Mouse (Mus musculus) gastrocnemius, postnatal 10 days (tissue): ENCODE results near the gene Ikbke. TPM values are rescaled to one million over a fixed set of nuclear protein-coding genes. Genes with fewer than 3 reads are reported as not detected.

Source experiments
- DNase-seq: peaks from one replicate; pipeline ENCODE4 v3.0.0; 2021; ENCODE audit warnings: mixed read lengths
- total RNA-seq, 2 experiments: library from RNA; stranded (reverse); gene quantifications; 2 replicates each; pipeline ENCODE4 v1.2.3; 2021

Ikbke gene
- total RNA-seq, 2 experiments from 2014 or later, result 2.8 to 3.6 TPM

- DNase-seq, result no peak
These were observed 39.7 kb downstream of the Ikbke start for GRCm38 (mm10) chr1:131239576-131240193.

DNA sequence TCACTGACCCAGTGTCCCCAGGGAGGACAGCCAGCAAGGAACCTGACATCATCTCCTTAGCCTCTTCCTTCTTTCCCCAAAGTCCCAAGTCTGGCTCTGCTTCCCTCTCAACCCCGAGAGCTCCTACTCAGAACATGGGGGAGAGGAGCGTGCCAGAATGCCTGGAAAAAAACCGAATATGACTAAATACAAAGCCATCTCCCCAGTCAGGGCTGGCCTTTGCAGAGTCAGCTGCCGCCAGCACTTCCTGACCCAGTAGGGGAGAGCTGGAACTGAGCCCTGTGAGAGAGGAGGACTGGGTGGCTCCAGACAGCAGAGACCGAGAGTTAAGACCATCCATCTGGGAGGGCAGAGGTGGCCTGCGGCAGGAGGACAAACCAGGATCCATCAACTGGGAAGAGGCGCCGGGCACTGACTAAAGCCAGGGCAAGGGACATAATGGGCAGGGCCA, 40.5 kb downstream of the Ikbke start:
- DNase-seq, result peak; percentile 66

DNA sequence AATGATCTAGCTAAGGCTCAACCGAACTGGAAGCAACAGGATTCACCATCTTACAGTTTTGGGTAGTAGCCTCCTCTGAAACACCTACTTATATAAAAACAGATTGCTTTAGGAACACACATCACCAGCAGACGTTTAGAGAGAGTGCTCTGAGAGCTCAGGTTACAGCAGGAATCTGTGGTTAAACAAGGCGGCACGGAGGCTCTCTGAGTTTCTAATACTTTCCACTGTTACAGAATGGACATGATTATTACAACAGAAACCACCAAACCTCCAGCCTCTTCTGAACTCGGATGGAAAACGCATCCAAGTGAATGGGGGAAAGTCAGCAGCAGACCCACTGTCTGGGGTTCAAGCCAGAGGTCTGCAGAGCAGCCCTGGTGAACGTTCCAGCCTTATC, 43.3 kb downstream of the Ikbke start:
- no peak for DNase-seq

DNA sequence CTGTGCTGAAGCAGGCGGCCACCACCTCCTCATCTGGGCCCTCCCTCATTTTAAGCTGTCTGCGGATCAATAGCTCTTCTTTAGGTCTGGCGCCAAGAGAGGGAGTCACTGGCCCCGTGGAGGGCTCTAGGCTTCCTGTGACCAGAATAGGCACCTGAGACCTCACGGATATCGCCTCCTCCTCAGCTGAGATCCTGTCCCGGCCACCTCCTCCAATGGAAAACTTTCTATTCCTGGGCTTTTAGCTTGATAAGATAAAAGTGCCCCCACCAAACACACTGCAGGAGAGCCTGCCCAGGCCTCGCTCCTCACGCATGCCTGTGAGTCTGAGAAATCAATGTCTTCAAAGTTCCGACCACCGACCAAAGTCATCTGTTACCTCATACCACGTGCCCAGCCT, 45.9 kb downstream of the Ikbke start:
- DNase-seq, result no peak

DNA sequence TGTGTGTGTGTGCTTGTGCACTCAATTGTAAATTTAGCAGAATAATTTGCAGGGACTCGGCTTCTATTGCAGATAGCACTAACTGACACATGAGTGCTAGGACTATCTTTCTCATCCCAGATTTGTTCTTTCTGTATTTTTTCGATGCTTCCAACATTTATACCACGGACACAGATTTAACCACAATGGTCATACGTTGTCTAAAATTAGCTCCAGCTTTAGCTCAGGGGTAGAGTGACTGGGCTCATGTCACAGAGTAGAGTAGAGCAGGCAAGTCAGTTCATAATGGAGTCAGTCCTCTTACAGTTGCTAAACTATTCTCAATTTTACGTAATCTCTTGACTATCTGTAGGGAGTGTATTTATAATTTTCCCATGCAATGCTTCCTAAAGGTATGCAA, 50.7 kb downstream of the Ikbke start:
- no peak for DNase-seq

- DNase-seq, result no peak
These were observed 51.2 kb downstream of the Ikbke start for GRCm38 (mm10) chr1:131228225-131228624.

GRCm38 (mm10) chr1:131224848-131225471, 54.4 kb downstream of the Ikbke start:
- no peak for DNase-seq

DNA sequence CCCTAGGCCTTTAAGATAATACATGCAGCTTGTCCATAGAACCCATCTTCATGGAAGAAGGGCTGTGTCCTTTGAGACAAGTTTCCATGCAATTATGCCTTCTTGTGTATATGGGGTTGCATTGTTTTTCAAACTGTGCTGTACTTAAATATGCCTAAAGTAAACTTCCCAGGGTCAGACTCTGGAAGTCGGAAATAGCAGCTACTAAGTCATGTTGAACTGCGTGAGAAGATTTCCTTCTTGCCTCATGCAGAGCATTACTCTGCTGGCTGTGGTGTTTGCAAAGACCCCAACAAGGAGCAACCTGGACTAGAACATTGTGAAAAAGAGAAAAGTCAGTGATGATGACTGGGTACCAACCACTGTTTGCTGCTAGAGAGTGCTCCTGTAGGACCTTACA, 56.1 kb downstream of the Ikbke start:
- no peak for DNase-seq

- no peak for DNase-seq
These were observed 57.4 kb downstream of the Ikbke start for GRCm38 (mm10) chr1:131221822-131222590.

- DNase-seq, result no peak
These were observed 60.5 kb downstream of the Ikbke start for GRCm38 (mm10) chr1:131218933-131219332.

DNA sequence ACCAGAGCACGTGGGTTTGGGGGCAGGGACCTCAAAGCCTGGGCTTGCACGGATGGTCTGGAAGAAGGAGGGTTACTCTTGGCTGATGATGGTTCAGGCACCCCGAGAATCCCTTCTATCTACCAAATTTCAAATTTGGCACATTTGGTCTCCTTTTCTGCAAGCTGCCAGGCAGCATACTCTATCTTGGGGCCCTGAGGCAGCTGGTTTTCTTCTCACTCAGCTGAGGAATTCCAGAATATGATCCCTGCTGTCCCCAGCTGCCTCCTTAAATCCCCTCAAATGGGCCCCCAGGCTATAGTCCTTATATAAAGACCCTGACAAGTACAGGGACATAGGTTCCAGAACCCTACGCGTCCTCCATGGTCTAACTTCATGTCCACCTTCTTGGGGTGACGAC, 66.0 kb downstream of the Ikbke start:
- DNase-seq, result no peak

- DNase-seq, result no peak
These were observed 66.5 kb downstream of the Ikbke start for GRCm38 (mm10) chr1:131212956-131213355.

DNA sequence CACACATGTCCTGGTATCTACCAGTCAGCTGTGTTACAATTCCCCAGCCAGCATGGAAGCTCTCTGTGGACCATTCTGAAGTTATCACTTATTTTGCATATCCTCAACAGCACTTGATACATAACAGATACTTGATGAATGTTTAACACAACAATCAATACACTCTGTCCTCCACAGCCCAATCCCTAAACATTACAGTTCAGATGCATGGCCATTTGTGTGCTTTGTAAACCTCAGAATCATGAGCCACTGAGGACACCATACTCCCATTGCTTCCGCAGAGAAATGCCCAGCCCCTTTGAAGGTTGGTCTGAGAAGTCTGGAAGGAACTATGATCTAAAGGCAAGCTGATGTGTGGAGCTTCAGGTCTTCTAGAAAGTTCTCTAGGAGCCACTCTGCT, 67.8 kb downstream of the Ikbke start:
- DNase-seq, result no peak

- peak; percentile 34 for DNase-seq
These were observed 69.4 kb downstream of the Ikbke start for GRCm38 (mm10) chr1:131209971-131210426.

DNA sequence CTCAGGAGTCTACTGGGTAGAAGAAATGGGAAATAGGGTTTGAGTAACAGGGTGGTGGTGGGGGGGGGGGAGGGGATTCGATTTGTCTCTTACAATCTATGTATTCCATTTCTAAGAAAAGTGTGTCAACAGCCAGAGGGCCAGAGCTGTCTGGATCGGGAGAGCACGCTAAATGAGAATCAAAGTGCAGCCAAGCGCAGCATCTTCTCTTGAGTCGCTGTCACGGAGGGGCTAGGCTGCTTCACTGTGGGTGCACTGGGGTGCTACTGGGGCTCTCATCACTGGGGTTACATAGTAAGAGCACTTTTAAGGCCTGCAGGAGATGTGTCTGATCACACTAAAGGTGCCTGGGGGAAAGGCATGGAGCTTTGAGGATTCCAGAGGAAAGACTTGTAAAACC, 70.6 kb downstream of the Ikbke start:
- DNase-seq, result no peak

DNA sequence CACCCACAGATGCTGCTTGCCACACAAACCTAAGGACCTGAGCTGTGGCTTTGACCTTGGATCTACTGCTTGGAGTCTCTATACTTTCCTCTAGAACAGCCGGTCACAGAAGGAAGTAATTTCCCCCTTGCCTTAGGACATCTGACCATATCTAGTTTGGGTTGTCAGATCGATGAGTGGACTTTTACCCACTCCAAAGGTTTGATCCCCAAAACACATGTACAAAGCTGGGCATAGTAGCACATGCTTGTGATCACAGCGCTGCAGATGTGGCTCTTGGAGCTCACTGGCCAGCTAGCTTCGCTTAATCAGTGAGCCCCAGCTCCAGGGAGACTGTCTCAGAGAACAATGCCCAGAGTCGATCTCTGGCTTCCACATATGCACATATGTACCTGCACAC, 71.3 kb downstream of the Ikbke start:
- no peak for DNase-seq

GRCm38 (mm10) chr1:131207531-131207930, 71.9 kb downstream of the Ikbke start:
- DNase-seq, result peak; percentile 82

GRCm38 (mm10) chr1:131206342-131206741, 73.1 kb downstream of the Ikbke start:
- DNase-seq, result no peak

GRCm38 (mm10) chr1:131204461-131204860, 74.9 kb downstream of the Ikbke start:
- no peak for DNase-seq
